Mouse (Mus musculus) granulocyte monocyte progenitor cell, adult 5-6 weeks (primary cell): ENCODE results near the gene Gm1123. TPM values are rescaled to one million over a fixed set of nuclear protein-coding genes. Genes with fewer than 3 reads are reported as not detected.

Experiments used
- ATAC-seq: replicated peaks from 2 replicates; pipeline ENCODE4 v1.8.0; 2016; ENCODE audit warnings: mild to moderate bottlenecking, moderate TSS enrichment, inconsistent platforms; ENCODE audit not compliant: poor library complexity, severe bottlenecking
- total RNA-seq, 2 experiments: library from RNA; stranded (forward) in 1 of 2; stranded (reverse) in 1 of 2; fragments of 200-712, 200-1000 nt in 1 of 2; fragments of >200 nt in 1 of 2; fragmentation: Nextera tagmentation in 1 of 2; gene quantifications; 2 replicates each; pipeline ENCODE4 v1.2.3; 2014 to 2017

The Gm1123 gene
- total RNA-seq, 2 experiments from 2014 or later: not detected

- no peak for ATAC-seq
These were observed 75.7 kb downstream of the Gm1123 start for GRCm38 (mm10) chr9:98959851-98960250.

DNA sequence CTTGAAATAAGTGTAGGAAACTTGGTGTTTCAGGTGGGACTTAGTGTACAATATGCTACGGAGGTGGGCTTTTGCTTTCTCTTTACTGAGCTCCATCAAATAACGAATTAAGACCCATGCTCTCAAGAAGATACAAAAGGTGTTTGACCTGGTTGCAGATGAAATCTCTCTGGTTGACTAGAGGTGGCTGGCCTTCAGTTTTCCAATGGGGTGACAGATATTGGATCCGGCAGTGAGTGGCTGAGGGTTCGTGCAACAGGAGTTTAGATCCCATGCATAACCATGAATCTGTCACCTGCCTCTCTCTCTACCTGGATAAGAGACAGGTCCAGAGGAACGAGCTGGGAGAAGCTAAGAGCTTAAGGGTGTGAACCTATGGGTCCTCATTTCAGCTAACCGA, 76.9 kb downstream of the Gm1123 start:
- ATAC-seq: no peak

DNA sequence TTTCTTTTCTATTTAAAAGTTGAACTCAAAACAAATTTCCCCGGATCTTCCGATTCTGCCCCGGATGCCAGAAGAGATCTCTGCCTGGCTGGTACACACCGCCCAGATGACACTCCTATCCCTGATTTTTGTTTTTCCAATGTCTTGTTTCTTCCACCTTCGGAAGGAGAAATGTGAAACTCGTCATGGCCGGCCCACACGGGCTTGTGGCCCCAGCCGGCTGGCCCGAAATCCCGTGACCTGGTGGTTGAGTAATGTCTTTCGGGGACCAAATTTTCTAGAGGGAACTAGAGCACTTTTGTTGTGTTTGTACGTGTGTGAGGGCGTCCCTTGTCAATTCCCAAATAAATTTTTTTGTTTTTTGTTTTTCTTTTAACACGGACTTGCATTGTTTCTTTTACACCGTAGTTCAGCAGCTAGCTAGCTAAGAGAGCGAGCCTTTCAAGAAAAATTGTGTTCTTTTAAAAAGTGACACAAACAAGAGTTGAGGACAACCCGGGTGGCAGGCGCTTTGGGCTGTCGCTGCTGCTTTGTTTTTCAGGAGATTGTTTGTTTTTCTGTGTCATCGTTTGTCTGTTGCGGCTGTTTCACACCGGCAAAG, 77.7 kb downstream of the Gm1123 start:
- no peak; the same call in 1 of the 2 replicates for ATAC-seq

Other genes with a start within 250 kb of the Gm1123 start
- gene Prr23a1, start 193.2 kb downstream of the Gm1123 start, total RNA-seq (2014; fragmentation: Nextera tagmentation): not detected in 2 replicates
- not detected in 2 replicates for gene Prr23a1, start 193.2 kb downstream of the Gm1123 start, total RNA-seq (2017)
- not detected in 2 replicates for gene Prr23a2, start 179.2 kb downstream of the Gm1123 start, total RNA-seq (2014; fragmentation: Nextera tagmentation)
- gene Prr23a2, start 179.2 kb downstream of the Gm1123 start, total RNA-seq (2017): not detected in 2 replicates
- not detected in 2 replicates for gene Prr23a3, start 170.9 kb downstream of the Gm1123 start, total RNA-seq (2014; fragmentation: Nextera tagmentation)
- gene Prr23a3, start 170.9 kb downstream of the Gm1123 start, total RNA-seq (2017): not detected in 2 replicates
- gene 7420426K07Rik, start 132.6 kb downstream of the Gm1123 start, total RNA-seq (2014; fragmentation: Nextera tagmentation): not detected in 2 replicates
- not detected in 2 replicates for gene 7420426K07Rik, start 132.6 kb downstream of the Gm1123 start, total RNA-seq (2017)
- not detected in 2 replicates for gene Foxl2, start 80.4 kb downstream of the Gm1123 start, total RNA-seq (2014; fragmentation: Nextera tagmentation)
- gene Foxl2, start 80.4 kb downstream of the Gm1123 start, total RNA-seq (2017): not detected in 2 replicates
- gene Faim, start 49.3 kb downstream of the Gm1123 start, total RNA-seq (2014; fragmentation: Nextera tagmentation): 22.2 and 45.9 TPM in 2 replicates
- gene Faim, start 49.3 kb downstream of the Gm1123 start, total RNA-seq (2017): 98.8 TPM in 2 replicates
- gene Pik3cb, start 104.9 kb upstream of the Gm1123 start, total RNA-seq (2014; fragmentation: Nextera tagmentation): 9.9 and 10.5 TPM in 2 replicates
- gene Pik3cb, start 104.9 kb upstream of the Gm1123 start, total RNA-seq (2017): 4.6 and 5.6 TPM in 2 replicates
- gene Faiml, start 201.5 kb upstream of the Gm1123 start, total RNA-seq (2014; fragmentation: Nextera tagmentation): not detected in 2 replicates
- gene Faiml, start 201.5 kb upstream of the Gm1123 start, total RNA-seq (2017): not detected in 2 replicates
- 27.0 and 29.7 TPM in 2 replicates for gene Cep70, start 207.7 kb upstream of the Gm1123 start, total RNA-seq (2014; fragmentation: Nextera tagmentation)
- 22.8 and 50.5 TPM in 2 replicates for gene Cep70, start 207.7 kb upstream of the Gm1123 start, total RNA-seq (2017)